Mouse (Mus musculus) heart, embryonic 16.5 days (tissue): Measurements from ENCODE around the gene Tmppe. TPM values are rescaled to one million over a fixed set of nuclear protein-coding genes. Genes with fewer than 3 reads are reported as not detected.

Experiments
- ATAC-seq: fragments of 200-750 bp; cut with Nextera tagmentation; replicated peaks from 2 replicates; pipeline ENCODE4 v1.8.0; 2017; ENCODE audit warnings: moderate number of reproducible peaks; ENCODE audit not compliant: insufficient read depth, low FRiP score; ENCODE audit errors: extremely low read depth
- H3K27ac ChIP-seq: fragments of 300-500 bp; sonication (generic); 2 replicates; pipeline ENCODE4 v1.5.1; 2014; ENCODE audit warnings: mild to moderate bottlenecking, low read length, control low read depth, moderate library complexity
- H3K27me3 ChIP-seq: fragments of 300-500 bp; sonication (generic); 2 replicates; pipeline ENCODE4 v1.6.1; 2014; ENCODE audit warnings: low read length, mixed read lengths; ENCODE audit not compliant: control insufficient read depth, insufficient read depth
- H3K36me3 ChIP-seq: fragments of 300-500 bp; sonication (generic); 2 replicates; pipeline ENCODE4 v1.6.1; 2014; ENCODE audit not compliant: control insufficient read depth, insufficient read depth
- H3K4me1 ChIP-seq: fragments of 300-500 bp; sonication (generic); 2 replicates; pipeline ENCODE4 v1.6.1; 2014; ENCODE audit warnings: low read length, mixed read lengths; ENCODE audit not compliant: control insufficient read depth, insufficient read depth
- H3K4me2 ChIP-seq: fragments of 300-500 bp; sonication (generic); 2 replicates; pipeline ENCODE4 v1.6.1; 2014; ENCODE audit warnings: low read depth, mild to moderate bottlenecking, control low read depth, low read length
- H3K4me3 ChIP-seq: fragments of 300-500 bp; sonication (generic); 2 replicates; pipeline ENCODE4 v1.5.1; 2014; ENCODE audit warnings: mild to moderate bottlenecking, control low read depth, low read length
- H3K9ac ChIP-seq: fragments of 300-500 bp; sonication (generic); 2 replicates; pipeline ENCODE4 v1.6.1; 2014; ENCODE audit warnings: low read length, control low read depth
- H3K9me3 ChIP-seq: fragments of 300-500 bp; sonication (generic); replicated peaks from 2 replicates; pipeline ENCODE4 v1.6.1; 2016; ENCODE audit warnings: low read length; ENCODE audit not compliant: control insufficient read depth
- WGBS: fragments of 180-500 bp; shearing (Covaris S2); extraction: QIAGEN DNeasy Blood & Tissue Kit; methylation state at CpG from one replicate; pipeline ENCODE4 v1.1.7; 2014; 5-methylcytosine and 5-hydroxymethylcytosine counted together
- polyA plus RNA-seq: library from polyadenylated mRNA; unstranded; fragments of >200 nt; fragmentation: Nextera tagmentation; extraction: Ambion mirVana; gene quantifications from 2 replicates; pipeline ENCODE4 v1.2.1, GENCODE M21; 2015

Tmppe gene
- polyA plus RNA-seq, 1 experiment from 2014 or later, result 8.2 TPM

- H3K9ac ChIP-seq, result no peak overlapping the region
- no peak overlapping the region for H3K4me2 ChIP-seq
- peaks cover 24% of the 10 kb centered on the region for H3K36me3 ChIP-seq
- no peak overlapping the region for H3K27ac ChIP-seq
- H3K4me1 ChIP-seq, result peaks cover 4% of the 10 kb centered on the region; the same call in 1 of the 2 replicates
- H3K4me3 ChIP-seq, result no peak overlapping the region
- 0 out of 2 replicates have a peak, but pooled peaks cover 4% of the 10 kb centered on the region for H3K9me3 ChIP-seq
- ATAC-seq, result no peak
- 93% methylated on average over 11 of the region's 11 CpGs for WGBS
- no peaks in the 10 kb centered on the region for H3K27me3 ChIP-seq
Measured at GRCm38 (mm10) chr9:114410313-114410862, 9.5 kb downstream of the Tmppe start.

DNA sequence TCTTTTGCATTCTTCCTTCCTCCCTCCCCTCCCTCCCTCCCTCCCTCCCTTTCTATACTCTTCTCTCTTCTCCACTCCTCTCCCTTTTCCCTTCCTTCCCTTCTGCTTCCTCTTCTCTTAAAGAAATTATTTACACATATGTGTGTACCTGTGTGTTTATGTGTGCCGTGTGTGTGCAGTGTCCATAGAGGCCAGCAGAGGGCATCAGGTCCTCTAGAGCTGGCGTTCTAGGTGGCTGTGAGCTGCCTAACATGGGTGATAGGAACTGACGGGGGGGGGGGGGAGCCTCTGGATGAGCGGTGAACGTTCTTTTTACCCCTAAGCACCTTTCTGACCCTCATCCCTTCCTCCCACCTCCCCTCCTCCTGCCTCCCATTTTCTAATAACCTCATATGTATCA, 10.4 kb downstream of the Tmppe start:
- Histone ChIP-seq H3K4me3 (no peak overlapping the region), H3K27ac (no peak overlapping the region), H3K9me3 (0 out of 2 replicates have a peak, but pooled peaks cover 4% of the 10 kb centered on the region), H3K4me2 (no peak overlapping the region), H3K9ac (no peak overlapping the region), H3K36me3 (peaks cover 16% of the 10 kb centered on the region), H3K4me1 (peaks cover 4% of the 10 kb centered on the region; the same call in 1 of the 2 replicates), H3K27me3 (no peaks in the 10 kb centered on the region)
- ATAC-seq, result no peak
- whole genome bisulfite sequencing, result 94% methylated on average over 4 of the region's 5 CpGs

- Histone ChIP-seq H3K9ac (no peak overlapping the region), H3K36me3 (peaks cover 16% of the 10 kb centered on the region), H3K4me2 (no peak overlapping the region), H3K27me3 (no peaks in the 10 kb centered on the region), H3K9me3 (0 out of 2 replicates have a peak, but pooled peaks cover 4% of the 10 kb centered on the region), H3K4me1 (peaks cover 4% of the 10 kb centered on the region; the same call in 1 of the 2 replicates), H3K4me3 (no peak overlapping the region), H3K27ac (no peak overlapping the region)
- 49% methylated on average over 9 of the region's 9 CpGs for WGBS
- no peak for ATAC-seq
Measured at GRCm38 (mm10) chr9:114412406-114412805, 11.5 kb downstream of the Tmppe start.

GRCm38 (mm10) chr9:114413866-114414265, 13.0 kb downstream of the Tmppe start:
- WGBS, result 81% methylated on average over 12 of the region's 12 CpGs

DNA sequence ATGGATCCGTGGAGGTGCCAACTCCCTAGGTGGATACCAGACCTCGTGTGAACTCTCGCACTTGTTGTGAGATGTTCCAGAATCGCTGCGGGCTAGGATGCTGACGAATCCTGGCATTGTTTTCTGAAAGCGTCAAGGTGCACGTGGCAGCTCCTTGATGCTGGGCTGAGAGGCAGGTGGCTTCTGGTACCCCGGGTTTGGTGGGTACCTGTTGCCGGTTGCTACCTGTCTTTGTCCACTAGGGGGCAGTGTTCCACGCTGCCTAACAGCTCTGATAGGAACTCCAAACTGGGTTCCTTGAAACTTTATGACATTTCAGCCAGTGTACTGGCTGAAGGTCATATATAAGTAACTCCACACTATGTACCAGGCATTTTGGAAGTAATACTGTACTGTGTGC, 14.8 kb downstream of the Tmppe start:
- H3K4me3 ChIP-seq, result no peak overlapping the region
- H3K4me1 ChIP-seq, result peaks cover 4% of the 10 kb centered on the region; the same call in 1 of the 2 replicates
- no peak overlapping the region for H3K4me2 ChIP-seq
- H3K27ac ChIP-seq, result no peak overlapping the region
- peaks cover 13% of the 10 kb centered on the region for H3K36me3 ChIP-seq
- H3K27me3 ChIP-seq, result no peaks in the 10 kb centered on the region
- H3K9ac ChIP-seq, result no peak overlapping the region
- no peak for ATAC-seq
- 21% methylated on average over 11 of the region's 11 CpGs for WGBS
- H3K9me3 ChIP-seq, result 0 out of 2 replicates have a peak, but pooled peaks cover 4% of the 10 kb centered on the region

More at GRCm38 (mm10) chr9:114413866-114414265, 13.0 kb downstream of the Tmppe start:
- H3K4me2 ChIP-seq, result no peak overlapping the region
- no peak overlapping the region for H3K4me3 ChIP-seq
- peaks cover 4% of the 10 kb centered on the region; the same call in 1 of the 2 replicates for H3K4me1 ChIP-seq
- 0 out of 2 replicates have a peak, but pooled peaks cover 4% of the 10 kb centered on the region for H3K9me3 ChIP-seq
- no peak overlapping the region for H3K9ac ChIP-seq
- ATAC-seq, result no peak
- H3K27me3 ChIP-seq, result no peaks in the 10 kb centered on the region
- H3K36me3 ChIP-seq, result peaks cover 12% of the 10 kb centered on the region
- no peak overlapping the region for H3K27ac ChIP-seq

DNA sequence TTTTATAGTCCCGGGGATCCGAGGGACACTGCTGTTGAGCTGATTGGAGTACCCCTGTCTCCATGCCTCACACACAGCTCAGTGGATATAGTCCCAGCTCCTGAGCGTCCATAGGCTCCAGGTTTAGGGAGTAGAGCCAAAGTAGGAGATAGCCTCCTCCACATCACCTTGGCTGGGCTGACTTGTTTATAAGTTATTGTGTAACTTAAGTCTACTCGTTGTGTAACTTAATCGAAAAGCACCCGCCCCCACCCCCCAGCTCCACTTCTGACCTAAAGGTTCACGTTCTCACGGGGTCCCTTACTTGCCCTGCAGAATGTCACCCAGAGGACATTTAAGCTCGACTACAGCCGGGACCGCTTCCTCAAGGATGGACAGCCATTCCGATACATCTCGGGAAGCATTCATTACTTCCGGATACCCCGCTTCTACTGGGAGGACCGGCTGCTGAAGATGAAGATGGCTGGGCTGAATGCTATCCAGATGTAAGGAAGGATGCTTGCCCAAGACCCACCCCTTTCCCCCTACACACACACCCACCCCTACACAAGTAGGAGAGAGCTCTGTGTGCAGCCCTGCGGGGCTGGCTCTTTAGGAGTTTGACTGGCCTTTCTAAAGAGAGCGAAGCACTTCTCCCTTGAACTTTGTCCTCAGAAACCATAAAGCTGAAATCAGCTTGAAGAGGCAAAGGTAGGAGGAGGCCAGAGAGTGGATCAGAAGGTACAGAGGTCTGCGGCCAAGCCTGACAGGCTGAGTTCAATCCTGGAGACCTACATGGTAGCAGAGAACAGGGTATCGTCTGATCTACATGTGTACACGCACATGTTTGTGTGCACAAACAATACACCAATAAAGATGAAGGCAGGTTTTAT, 16.0 kb downstream of the Tmppe start:
- H3K27me3 ChIP-seq, result no peaks in the 10 kb centered on the region
- no peaks in the 10 kb centered on the region for H3K9me3 ChIP-seq
- no peak for ATAC-seq
- H3K9ac ChIP-seq, result no peak overlapping the region
- H3K4me1 ChIP-seq, result peaks cover 4% of the 10 kb centered on the region; the same call in 1 of the 2 replicates
- peaks cover 14% of the 10 kb centered on the region for H3K36me3 ChIP-seq
- no peak overlapping the region for H3K27ac ChIP-seq
- H3K4me3 ChIP-seq, result no peak overlapping the region
- no peak overlapping the region for H3K4me2 ChIP-seq
- 88% methylated on average over 21 of the region's 21 CpGs for WGBS

DNA sequence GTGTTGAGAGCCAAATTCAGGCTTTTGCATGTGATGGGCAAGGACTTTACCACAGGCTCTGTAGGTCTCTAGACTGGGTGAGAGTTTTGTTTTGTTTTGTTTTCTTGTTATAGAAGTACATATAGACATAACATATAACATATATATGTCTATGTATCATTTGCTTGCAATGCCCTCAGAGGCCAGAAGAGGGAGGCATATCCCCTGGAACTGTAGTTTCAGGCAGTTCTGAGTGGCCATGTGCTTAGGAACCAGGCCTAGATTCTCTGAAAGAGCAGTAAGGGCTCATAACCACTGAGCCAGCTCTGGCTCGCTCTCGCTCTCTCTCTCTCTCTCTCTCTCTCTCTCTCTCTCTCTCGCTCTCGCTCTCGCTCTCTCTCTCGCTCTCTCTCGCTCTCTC, 17.3 kb downstream of the Tmppe start:
- H3K4me3 ChIP-seq, result no peak overlapping the region
- H3K4me1 ChIP-seq, result no peaks in the 10 kb centered on the region
- no peaks in the 10 kb centered on the region for H3K27me3 ChIP-seq
- H3K9me3 ChIP-seq, result no peaks in the 10 kb centered on the region
- ATAC-seq, result no peak
- no peak overlapping the region for H3K9ac ChIP-seq
- no peak overlapping the region for H3K4me2 ChIP-seq
- H3K27ac ChIP-seq, result no peak overlapping the region
- 84% methylated on average over 7 of the region's 7 CpGs for WGBS
- H3K36me3 ChIP-seq, result peaks cover 12% of the 10 kb centered on the region

GRCm38 (mm10) chr9:114420443-114420842, 19.5 kb downstream of the Tmppe start:
- ATAC-seq, result no peak
- WGBS, result 71% methylated on average over 8 of the region's 8 CpGs
- no peak overlapping the region for H3K4me2 ChIP-seq

GRCm38 (mm10) chr9:114421045-114421444, 20.1 kb downstream of the Tmppe start:
- Histone ChIP-seq H3K27ac (no peak overlapping the region), H3K36me3 (peaks cover 18% of the 10 kb centered on the region), H3K4me1 (no peaks in the 10 kb centered on the region), H3K27me3 (no peaks in the 10 kb centered on the region), H3K9me3 (peaks cover 8% of the 10 kb centered on the region), H3K9ac (no peak overlapping the region), H3K4me2 (no peak overlapping the region), H3K4me3 (no peak overlapping the region)
- no peak for ATAC-seq
- 65% methylated on average over 3 of the region's 3 CpGs for WGBS

More at GRCm38 (mm10) chr9:114420443-114420842, 19.5 kb downstream of the Tmppe start:
- H3K9me3 ChIP-seq, result peaks cover 4% of the 10 kb centered on the region
- peaks cover 13% of the 10 kb centered on the region for H3K36me3 ChIP-seq
- no peak overlapping the region for H3K27ac ChIP-seq
- H3K9ac ChIP-seq, result no peak overlapping the region
- no peaks in the 10 kb centered on the region for H3K4me1 ChIP-seq
- H3K27me3 ChIP-seq, result no peaks in the 10 kb centered on the region
- H3K4me3 ChIP-seq, result no peak overlapping the region
